Mouse (Mus musculus) liver, embryonic 12.5 days (tissue): ENCODE data around the gene Sh3bgrl2. TPM values are rescaled to one million over a fixed set of nuclear protein-coding genes. Genes with fewer than 3 reads are reported as not detected.

Source experiments
- ATAC-seq: fragments of 200-750 bp; cut with Nextera tagmentation; 2 replicates; pipeline ENCODE4 v1.8.0; 2017; ENCODE audit warnings: moderate number of reproducible peaks, mild to moderate bottlenecking, moderate library complexity
- H3K27ac ChIP-seq: fragments of 300-500 bp; sonication (generic); 2 replicates; pipeline ENCODE4 v1.5.1; 2016; ENCODE audit warnings: mild to moderate bottlenecking
- H3K27me3 ChIP-seq: fragments of 300-500 bp; sonication (generic); replicated peaks from 2 replicates; pipeline ENCODE4 v1.6.1; 2016; ENCODE audit warnings: mild to moderate bottlenecking, moderate library complexity
- H3K36me3 ChIP-seq: fragments of 300-500 bp; sonication (generic); 2 replicates; pipeline ENCODE4 v1.6.1; 2016; ENCODE audit warnings: mild to moderate bottlenecking, moderate library complexity
- H3K4me1 ChIP-seq: fragments of 300-500 bp; sonication (generic); 2 replicates; pipeline ENCODE4 v1.6.1; 2016
- H3K4me2 ChIP-seq: fragments of 300-500 bp; sonication (generic); 2 replicates; pipeline ENCODE4 v1.6.1; 2016; ENCODE audit warnings: mild to moderate bottlenecking, moderate library complexity
- H3K4me3 ChIP-seq: fragments of 300-500 bp; sonication (generic); 2 replicates; pipeline ENCODE4 v1.5.1; 2016; ENCODE audit warnings: mild to moderate bottlenecking, moderate library complexity
- H3K9ac ChIP-seq: fragments of 300-500 bp; sonication (generic); 2 replicates; pipeline ENCODE4 v1.6.1; 2016; ENCODE audit warnings: mild to moderate bottlenecking, moderate library complexity
- H3K9me3 ChIP-seq: fragments of 300-500 bp; sonication (generic); replicated peaks from 2 replicates; pipeline ENCODE4 v1.6.1; 2016; ENCODE audit warnings: mild to moderate bottlenecking, moderate library complexity
- WGBS: fragments of 180-500 bp; shearing (Covaris S2); methylation state at CpG from one replicate; pipeline ENCODE4 v1.1.7; 2016; ENCODE audit not compliant: insufficient replicate concordance; 5-methylcytosine and 5-hydroxymethylcytosine counted together
- polyA plus RNA-seq: library from polyadenylated mRNA; unstranded; fragments of >200 nt; fragmentation: Nextera tagmentation; extraction: Ambion mirVana; gene quantifications from 2 replicates; pipeline ENCODE4 v1.2.1, GENCODE M21; 2016

Sh3bgrl2 gene
- polyA plus RNA-seq, 1 experiment from 2014 or later, result 9.7 TPM

DNA sequence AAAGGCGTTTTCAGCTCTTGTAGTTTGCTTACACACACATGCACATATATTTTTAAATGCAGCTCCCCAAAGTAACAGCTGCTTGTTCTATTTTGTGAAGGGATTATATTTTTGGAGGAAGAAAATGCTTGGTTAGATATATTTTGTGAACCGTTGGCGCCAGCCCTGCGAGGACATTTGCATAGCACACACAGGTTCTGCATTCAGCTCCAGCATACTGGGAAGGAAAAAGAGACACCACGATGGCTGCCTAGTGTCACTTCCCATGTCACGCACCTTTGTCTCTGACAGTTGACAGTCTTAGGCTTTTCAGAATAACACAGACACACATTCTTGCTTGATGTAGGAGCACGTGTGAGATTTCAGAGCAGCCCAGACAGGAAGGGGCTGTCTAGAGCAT lies 49.9 kb downstream of the Sh3bgrl2 start:
- Histone ChIP-seq H3K36me3 (no peaks in the 10 kb centered on the region), H3K9ac (no peak overlapping the region), H3K4me3 (no peak overlapping the region), H3K4me1 (no peaks in the 10 kb centered on the region), H3K27me3 (no peaks in the 10 kb centered on the region), H3K27ac (no peak overlapping the region), H3K9me3 (no peaks in the 10 kb centered on the region), H3K4me2 (no peak overlapping the region)
- WGBS, result 71% methylated on average over 7 of the region's 7 CpGs
- ATAC-seq, result no peak

DNA sequence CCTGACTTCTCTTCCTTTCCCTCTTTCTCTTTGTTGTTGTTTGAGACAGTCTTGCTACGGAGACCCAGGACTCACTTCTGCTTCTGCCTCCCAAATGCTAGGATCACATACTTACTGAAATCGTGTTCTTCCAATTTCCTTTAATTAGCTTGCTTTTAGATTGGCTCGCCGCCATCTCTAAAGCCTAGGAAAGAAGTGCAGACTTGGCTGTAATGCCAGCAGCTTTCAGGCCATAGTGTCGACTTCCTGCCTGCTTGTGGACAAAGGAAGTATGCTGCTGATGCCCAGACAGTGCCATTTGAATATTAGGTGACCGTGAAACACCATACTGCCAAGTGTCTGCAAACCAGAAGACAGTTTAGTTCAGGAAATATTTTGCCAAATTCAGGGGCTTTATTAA lies 51.4 kb downstream of the Sh3bgrl2 start:
- H3K4me1 ChIP-seq, result no peaks in the 10 kb centered on the region
- H3K27ac ChIP-seq, result no peak overlapping the region
- H3K4me3 ChIP-seq, result no peak overlapping the region
- H3K4me2 ChIP-seq, result no peak overlapping the region
- H3K27me3 ChIP-seq, result no peaks in the 10 kb centered on the region
- no peaks in the 10 kb centered on the region for H3K9me3 ChIP-seq
- no peak overlapping the region for H3K9ac ChIP-seq
- 53% methylated on average over 6 of the region's 6 CpGs for WGBS
- no peaks in the 10 kb centered on the region for H3K36me3 ChIP-seq
- no peak for ATAC-seq

- Histone ChIP-seq H3K4me3 (no peak overlapping the region), H3K9ac (no peak overlapping the region), H3K9me3 (no peaks in the 10 kb centered on the region), H3K36me3 (no peaks in the 10 kb centered on the region), H3K4me1 (no peaks in the 10 kb centered on the region), H3K27me3 (no peaks in the 10 kb centered on the region), H3K27ac (no peak overlapping the region), H3K4me2 (no peak overlapping the region)
- WGBS, result 70% methylated on average over 10 of the region's 10 CpGs
- no peak for ATAC-seq
Observed at GRCm38 (mm10) chr9:83600286-83601048, 52.3 kb downstream of the Sh3bgrl2 start.

- H3K4me2 ChIP-seq, result no peak overlapping the region
- no peaks in the 10 kb centered on the region for H3K9me3 ChIP-seq
- H3K27ac ChIP-seq, result no peak overlapping the region
- no peaks in the 10 kb centered on the region for H3K4me1 ChIP-seq
- no peaks in the 10 kb centered on the region for H3K36me3 ChIP-seq
- H3K27me3 ChIP-seq, result no peaks in the 10 kb centered on the region
- WGBS, result 67% methylated on average over 6 of the region's 6 CpGs
- H3K9ac ChIP-seq, result no peak overlapping the region
- no peak overlapping the region for H3K4me3 ChIP-seq
- ATAC-seq, result no peak
Observed at GRCm38 (mm10) chr9:83602176-83602770, 54.1 kb downstream of the Sh3bgrl2 start.

DNA sequence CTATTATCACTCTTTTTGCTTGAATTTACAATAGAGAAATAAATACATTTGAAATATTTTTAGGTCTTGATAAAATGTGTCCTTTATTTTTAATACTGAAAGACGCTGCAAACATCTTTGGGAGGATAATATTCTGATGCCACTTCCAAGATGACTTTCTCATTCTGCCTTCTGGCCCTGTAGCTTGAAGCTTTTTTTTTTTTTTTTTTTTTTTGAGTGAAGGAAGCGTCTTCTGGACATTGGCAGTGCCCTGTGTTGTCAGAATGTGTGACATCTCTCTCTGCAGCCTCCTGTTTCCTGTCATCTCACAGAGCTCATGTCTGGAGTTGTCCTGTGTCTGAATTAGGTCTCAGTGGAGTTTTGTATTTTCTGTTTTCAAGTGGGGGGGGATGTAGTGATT lies 55.0 kb downstream of the Sh3bgrl2 start:
- H3K27me3 ChIP-seq, result no peaks in the 10 kb centered on the region
- H3K4me2 ChIP-seq, result no peak overlapping the region
- H3K9ac ChIP-seq, result no peak overlapping the region
- no peak for ATAC-seq
- no peaks in the 10 kb centered on the region for H3K36me3 ChIP-seq
- H3K27ac ChIP-seq, result no peak overlapping the region
- H3K4me3 ChIP-seq, result no peak overlapping the region
- no peaks in the 10 kb centered on the region for H3K9me3 ChIP-seq
- WGBS, result 45% methylated on average over 2 of the region's 2 CpGs
- no peaks in the 10 kb centered on the region for H3K4me1 ChIP-seq

DNA sequence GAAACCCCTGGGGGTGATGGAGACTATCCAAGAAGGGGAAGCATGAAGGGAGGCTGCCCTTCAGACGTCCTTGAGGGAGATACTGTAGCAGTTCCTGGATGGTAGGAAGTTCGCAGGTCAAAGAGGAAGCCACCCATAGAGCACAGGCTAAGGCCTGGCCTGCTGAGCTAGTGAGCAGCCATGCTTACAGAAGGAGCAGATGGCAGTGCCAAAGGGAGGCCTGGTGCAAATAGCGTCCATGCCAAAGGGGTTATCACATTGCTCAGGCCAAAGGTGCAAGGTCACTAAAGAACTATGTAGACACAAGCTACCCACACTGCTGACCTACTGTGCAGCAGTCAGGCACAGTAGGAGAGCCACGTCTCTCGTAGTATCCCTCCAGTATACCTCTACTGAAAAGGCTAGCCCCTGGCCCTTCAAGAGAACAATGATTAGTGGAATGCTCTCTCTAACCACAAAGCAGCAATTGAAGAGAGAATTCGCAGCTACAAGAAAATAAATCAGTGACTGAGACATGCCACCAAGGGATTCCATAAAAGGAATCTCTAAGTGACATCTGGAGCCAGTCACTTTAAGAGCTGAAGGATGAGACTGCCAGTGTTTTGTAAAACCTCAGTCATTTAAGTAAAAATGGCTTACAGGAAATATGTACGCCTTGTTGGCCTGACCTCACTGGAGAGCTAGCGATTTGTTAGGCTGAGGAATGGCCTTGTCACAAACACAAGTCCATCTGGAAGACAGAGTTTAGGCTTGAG lies 57.9 kb downstream of the Sh3bgrl2 start:
- Histone ChIP-seq H3K9me3 (no peaks in the 10 kb centered on the region), H3K36me3 (no peaks in the 10 kb centered on the region), H3K9ac (no peak overlapping the region), H3K27ac (no peak overlapping the region), H3K27me3 (no peaks in the 10 kb centered on the region), H3K4me2 (no peak overlapping the region), H3K4me1 (no peaks in the 10 kb centered on the region), H3K4me3 (no peak overlapping the region)
- WGBS, result 57% methylated on average over 8 of the region's 8 CpGs
- no peak for ATAC-seq

GRCm38 (mm10) chr9:83608135-83608534 lies 60.0 kb downstream of the Sh3bgrl2 start:
- Histone ChIP-seq H3K9me3 (no peaks in the 10 kb centered on the region), H3K9ac (no peak overlapping the region), H3K27ac (no peak overlapping the region), H3K4me2 (no peak overlapping the region), H3K36me3 (no peaks in the 10 kb centered on the region), H3K4me3 (no peak overlapping the region), H3K4me1 (no peaks in the 10 kb centered on the region), H3K27me3 (no peaks in the 10 kb centered on the region)
- 65% methylated on average over 1 of the region's 1 CpGs for WGBS
- ATAC-seq, result no peak

GRCm38 (mm10) chr9:83609422-83610297 lies 61.5 kb downstream of the Sh3bgrl2 start:
- H3K4me1 ChIP-seq, result no peaks in the 10 kb centered on the region
- no peak overlapping the region for H3K9ac ChIP-seq
- ATAC-seq, result no peak
- no peak overlapping the region for H3K4me3 ChIP-seq
- H3K27ac ChIP-seq, result no peak overlapping the region
- 32% methylated on average over 9 of the region's 9 CpGs for WGBS
- H3K4me2 ChIP-seq, result no peak overlapping the region
- H3K36me3 ChIP-seq, result no peaks in the 10 kb centered on the region
- no peaks in the 10 kb centered on the region for H3K27me3 ChIP-seq
- no peaks in the 10 kb centered on the region for H3K9me3 ChIP-seq

GRCm38 (mm10) chr9:83615912-83616585 lies 67.9 kb downstream of the Sh3bgrl2 start:
- ATAC-seq, result no peak

GRCm38 (mm10) chr9:83616586-83617081 lies 68.5 kb downstream of the Sh3bgrl2 start:
- H3K9ac ChIP-seq, result no peak overlapping the region
- WGBS, result 23% methylated on average over 7 of the region's 7 CpGs
- H3K4me2 ChIP-seq, result no peak overlapping the region
- no peaks in the 10 kb centered on the region for H3K36me3 ChIP-seq
- H3K27me3 ChIP-seq, result no peaks in the 10 kb centered on the region
- no peaks in the 10 kb centered on the region for H3K4me1 ChIP-seq
- no peak overlapping the region for H3K27ac ChIP-seq
- no peak overlapping the region for H3K4me3 ChIP-seq
- H3K9me3 ChIP-seq, result no peaks in the 10 kb centered on the region
- ATAC-seq, result no peak

More at GRCm38 (mm10) chr9:83615912-83616585, 67.9 kb downstream of the Sh3bgrl2 start:
- 37% methylated on average over 6 of the region's 6 CpGs for WGBS
- Histone ChIP-seq H3K9ac (no peak overlapping the region), H3K4me2 (no peak overlapping the region), H3K27me3 (no peaks in the 10 kb centered on the region), H3K9me3 (no peaks in the 10 kb centered on the region), H3K27ac (no peak overlapping the region), H3K36me3 (no peaks in the 10 kb centered on the region), H3K4me1 (no peaks in the 10 kb centered on the region), H3K4me3 (no peak overlapping the region)

- no peak overlapping the region for H3K4me2 ChIP-seq
- no peaks in the 10 kb centered on the region for H3K4me1 ChIP-seq
- H3K36me3 ChIP-seq, result no peaks in the 10 kb centered on the region
- H3K27ac ChIP-seq, result no peak overlapping the region
- ATAC-seq, result no peak
- no peaks in the 10 kb centered on the region for H3K27me3 ChIP-seq
- WGBS, result 67% methylated on average over 6 of the region's 6 CpGs
- no peak overlapping the region for H3K9ac ChIP-seq
- H3K4me3 ChIP-seq, result no peak overlapping the region
- H3K9me3 ChIP-seq, result no peaks in the 10 kb centered on the region
Observed at GRCm38 (mm10) chr9:83623455-83623854, 75.3 kb downstream of the Sh3bgrl2 start.
